Mouse (Mus musculus): Measurements from ENCODE around the gene Apobec2.

Apobec2 gene

GRCm38 (mm10) chr17:48408526-48409291 is 24.0 kb downstream of the Apobec2 start:
- peak; percentile 78 for DNase-seq (ENCODE audit: low read depth)

GRCm38 (mm10) chr17:48407910-48408525 is 24.7 kb downstream of the Apobec2 start:
- DNase-seq (ENCODE audit: low read depth): no peak

GRCm38 (mm10) chr17:48407154-48407553 is 25.6 kb downstream of the Apobec2 start:
- DNase-seq (ENCODE audit: low read depth): no peak

- no peak for DNase-seq (ENCODE audit: low read depth)
Measured at GRCm38 (mm10) chr17:48404706-48405105, 28.0 kb downstream of the Apobec2 start.

GRCm38 (mm10) chr17:48403848-48404247 is 28.9 kb downstream of the Apobec2 start:
- DNase-seq (ENCODE audit: low read depth): no peak

- DNase-seq (ENCODE audit: low read depth): no peak
Measured at GRCm38 (mm10) chr17:48402751-48403150, 30.0 kb downstream of the Apobec2 start.

- no peak for DNase-seq (ENCODE audit: low read depth)
Measured at GRCm38 (mm10) chr17:48401710-48402109, 31.0 kb downstream of the Apobec2 start.

- no peak for DNase-seq (ENCODE audit: low read depth)
Measured at GRCm38 (mm10) chr17:48392616-48393015, 40.1 kb downstream of the Apobec2 start.

- DNase-seq (ENCODE audit: low read depth): no peak
Measured at GRCm38 (mm10) chr17:48391446-48391845, 41.3 kb downstream of the Apobec2 start.

- DNase-seq (ENCODE audit: low read depth): no peak
Measured at GRCm38 (mm10) chr17:48389442-48389841, 43.3 kb downstream of the Apobec2 start.

- DNase-seq (ENCODE audit: low read depth): no peak
Measured at GRCm38 (mm10) chr17:48388666-48389065, 44.1 kb downstream of the Apobec2 start.

- no peak for DNase-seq (ENCODE audit: low read depth)
Measured at GRCm38 (mm10) chr17:48385786-48386461, 46.8 kb downstream of the Apobec2 start.

- no peak for DNase-seq (ENCODE audit: low read depth)
Measured at GRCm38 (mm10) chr17:48379050-48379449, 53.7 kb downstream of the Apobec2 start.

GRCm38 (mm10) chr17:48376102-48376501 is 56.6 kb downstream of the Apobec2 start:
- no peak for DNase-seq (ENCODE audit: low read depth)

GRCm38 (mm10) chr17:48372987-48373386 is 59.7 kb downstream of the Apobec2 start:
- no peak for DNase-seq (ENCODE audit: low read depth)

GRCm38 (mm10) chr17:48371621-48372020 is 61.1 kb downstream of the Apobec2 start:
- DNase-seq (ENCODE audit: low read depth): no peak
